ENCODE assay signal across 12 mouse cellular contexts in genomic region chr11:95355661-95356011, GRCm38 (mm10). TPM values are rescaled to one million over a fixed set of nuclear protein-coding genes. Genes with fewer than 3 reads are reported as not detected.
DNase-seq lines count a peak whose midpoint lies in the region; ATAC-seq and TF ChIP-seq lines count a peak whose summit lies in the region.
"Had no signal": no experiment of that assay in that cellular context is flagged by ENCODE, and none has a peak within 500 bp of the region (broad histone marks: within the 10 kb centered on the region; RNA-seq: fewer than 3 reads in every experiment).

No protein-coding gene starts in this region.

- H3K4me3 ChIP-seq in heart, embryonic 11.5 days (ENCODE audit: low read depth, low read length), result no peak overlapping the region
- H3K4me3 ChIP-seq in spleen, adult 2 months (ENCODE audit: extremely low read depth, insufficient read depth, insufficient read length), result peak overlapping the region; percentile 44
- H3K4me3 ChIP-seq in liver, embryonic 15.5 days (replicated peaks), result peak overlapping the region; percentile 47
- no peak overlapping the region for H3K4me3 ChIP-seq in intestine, postnatal 0 days (ENCODE audit: low read depth, low read length)
- H3K4me3 ChIP-seq: limb, embryonic 10.5 days; midbrain, embryonic 12.5 days had no signal

- no peaks in the 10 kb centered on the region for H3K36me3 ChIP-seq in heart, embryonic 11.5 days (ENCODE audit: control insufficient read depth, insufficient read depth, low read length)
- 0 out of 2 replicates have a peak, but pooled peaks cover 1% of the 10 kb centered on the region for H3K36me3 ChIP-seq in spleen, adult 2 months (ENCODE audit: control insufficient read depth, insufficient read depth, low read length)
- peaks cover 95% of the 10 kb centered on the region for H3K36me3 ChIP-seq in liver, embryonic 15.5 days (replicated peaks)
- peaks cover 3% of the 10 kb centered on the region; the same call in 1 of the 2 replicates for H3K36me3 ChIP-seq in intestine, postnatal 0 days (ENCODE audit: control insufficient read depth, insufficient read depth)
- H3K36me3 ChIP-seq: midbrain, embryonic 12.5 days had no signal

- H3K4me1 ChIP-seq in heart, embryonic 11.5 days (ENCODE audit: control insufficient read depth, insufficient read depth, low read length), result peaks cover 17% of the 10 kb centered on the region
- H3K4me1 ChIP-seq in spleen, adult 2 months (ENCODE audit: control insufficient read depth, insufficient read depth, insufficient read length), result peaks cover 40% of the 10 kb centered on the region; the same call in 1 of the 2 replicates
- peaks cover 94% of the 10 kb centered on the region for H3K4me1 ChIP-seq in liver, embryonic 15.5 days (replicated peaks)
- 0 out of 2 replicates have a peak, but pooled peaks cover 2% of the 10 kb centered on the region for H3K4me1 ChIP-seq in intestine, postnatal 0 days (replicated peaks; ENCODE audit: control insufficient read depth, insufficient read depth, low read length)
- H3K4me1 ChIP-seq: limb, embryonic 10.5 days had no signal

- no peak for DNase-seq in heart, postnatal 4 days
- no peak for DNase-seq in spleen, adult 2 months (ENCODE audit: low read depth in 1 of 2, low spot score in 2 of 2)
- no peak for DNase-seq in spleen, adult 12 weeks (ENCODE audit: low spot score)
- DNase-seq in thymus, postnatal 4 days, result peak; percentile 50
- DNase-seq: cerebellum, adult 11-12 months; right cerebral cortex, postnatal 4 days had no signal

- no peak for TF ChIP-seq CTCF in spleen, adult 2 months (IDR thresholded peaks at IDR 0.05; ENCODE audit: extremely low read depth, insufficient read depth, insufficient read length, insufficient replicate concordance)
- no peak for TF ChIP-seq CTCF in intestine, postnatal 0 days (IDR thresholded peaks at IDR 0.05; ENCODE audit: low read depth)

- H3K27me3 ChIP-seq in heart, embryonic 11.5 days (ENCODE audit: control insufficient read depth, insufficient read depth, low read length), result no peaks in the 10 kb centered on the region
- no peaks in the 10 kb centered on the region for H3K27me3 ChIP-seq in spleen, adult 2 months (ENCODE audit: control insufficient read depth, insufficient read depth, low read length)
- H3K27me3 ChIP-seq in liver, embryonic 15.5 days, result no peaks in the 10 kb centered on the region
- H3K27me3 ChIP-seq in intestine, postnatal 0 days (replicated peaks; ENCODE audit: control insufficient read depth, insufficient read depth, low read length), result no peaks in the 10 kb centered on the region
- H3K27me3 ChIP-seq: midbrain, embryonic 12.5 days had no signal

- WGBS in heart, embryonic 11.5 days (ENCODE audit: insufficient replicate concordance), result 93% methylated on average over 5 of the region's 5 CpGs
- WGBS in spleen, adult 2 months, result 52% methylated on average over 5 of the region's 5 CpGs
- WGBS in liver, embryonic 15.5 days (ENCODE audit: insufficient replicate concordance), result 86% methylated on average over 5 of the region's 5 CpGs
- WGBS in intestine, postnatal 0 days, result 93% methylated on average over 5 of the region's 5 CpGs

- peak overlapping the region; percentile 23 for H3K9ac ChIP-seq in heart, embryonic 11.5 days (ENCODE audit: low read depth, low read length)
- H3K9ac ChIP-seq in liver, embryonic 15.5 days, result peak overlapping the region; percentile 64
- no peak overlapping the region for H3K9ac ChIP-seq in intestine, postnatal 0 days (ENCODE audit: low read depth, low read length)
- H3K9ac ChIP-seq: midbrain, embryonic 12.5 days had no signal

- no peaks in the 10 kb centered on the region for H3K9me3 ChIP-seq in heart, embryonic 11.5 days (replicated peaks; ENCODE audit: control insufficient read depth, low read length)
- H3K9me3 ChIP-seq in liver, embryonic 15.5 days (replicated peaks), result no peaks in the 10 kb centered on the region
- no peaks in the 10 kb centered on the region for H3K9me3 ChIP-seq in intestine, postnatal 0 days (ENCODE audit: control insufficient read depth)
- H3K9me3 ChIP-seq: limb, embryonic 10.5 days; midbrain, embryonic 12.5 days had no signal

- peak overlapping the region; percentile 84 for H3K27ac ChIP-seq in heart, embryonic 11.5 days (ENCODE audit: low read depth, low read length)
- H3K27ac ChIP-seq in spleen, adult 2 months (ENCODE audit: insufficient read depth, low read length), result peak overlapping the region; percentile 89
- peak overlapping the region; percentile 98 for H3K27ac ChIP-seq in liver, embryonic 15.5 days (replicated peaks)
- no peak overlapping the region for H3K27ac ChIP-seq in intestine, postnatal 0 days (ENCODE audit: low read depth, low read length)
- H3K27ac ChIP-seq: hindbrain, postnatal 0 days; limb, embryonic 10.5 days; midbrain, embryonic 12.5 days had no signal

- TF ChIP-seq POLR2A in spleen, adult 2 months (IDR thresholded peaks at IDR 0.05; ENCODE audit: low read depth, low read length), result no peak

- peak overlapping the region; percentile 31; the same call in 1 of the 2 replicates for H3K4me2 ChIP-seq in heart, embryonic 11.5 days
- peak overlapping the region; percentile 70 for H3K4me2 ChIP-seq in liver, embryonic 15.5 days
- H3K4me2 ChIP-seq in intestine, postnatal 0 days (replicated peaks; ENCODE audit: low read depth), result no peak overlapping the region
- H3K4me2 ChIP-seq: midbrain, embryonic 12.5 days had no signal

- ATAC-seq in heart, embryonic 11.5 days (replicated peaks; ENCODE audit: insufficient number of reproducible peaks, low FRiP score, low TSS enrichment), result no peak
- no peak for ATAC-seq in liver, embryonic 15.5 days (ENCODE audit: insufficient read depth)
- no peak for ATAC-seq in intestine, postnatal 0 days
- ATAC-seq: hindbrain, postnatal 0 days had no signal

RNA-seq across cellular contexts. Expression of gene Fam117a, which starts 18.8 kb away (rescaled TPM):
- polyA plus RNA-seq in heart, embryonic 11.5 days (2014; fragmentation: Nextera tagmentation; extraction: Ambion mirVana), result 14.3 and 19.4 TPM in 2 replicates
- total RNA-seq in heart, postnatal 4 days (2021), result 10 to 100 TPM in 1 of 2 experiments, 1 to 10 TPM in 1; 8.4 to 11.5 TPM
- 123 and 142 TPM in 2 replicates for polyA plus RNA-seq in spleen, adult 2 months (2012; rRNA removed)
- 75.3 and 78.9 TPM in 2 replicates for polyA plus RNA-seq in liver, embryonic 15.5 days (2015; fragmentation: Nextera tagmentation; extraction: Ambion mirVana)
- 5.5 and 7.4 TPM in 2 replicates for polyA plus RNA-seq in intestine, postnatal 0 days (2015; fragmentation: Nextera tagmentation; extraction: Ambion mirVana)

RNA-seq across cellular contexts. Expression of gene Slc35b1, which starts 28.9 kb away (rescaled TPM):
- polyA plus RNA-seq in heart, embryonic 11.5 days (2014; fragmentation: Nextera tagmentation; extraction: Ambion mirVana), result 92.4 and 95.9 TPM in 2 replicates
- 10 to 100 TPM; 57.1 to 60.5 TPM for total RNA-seq in heart, postnatal 4 days (2021)
- polyA plus RNA-seq in spleen, adult 2 months (2012; rRNA removed), result 40.9 and 44.9 TPM in 2 replicates
- 39.2 and 40.6 TPM in 2 replicates for polyA plus RNA-seq in liver, embryonic 15.5 days (2015; fragmentation: Nextera tagmentation; extraction: Ambion mirVana)
- polyA plus RNA-seq in intestine, postnatal 0 days (2015; fragmentation: Nextera tagmentation; extraction: Ambion mirVana), result 130 and 144 TPM in 2 replicates

RNA-seq across cellular contexts. Expression of gene Kat7, which starts 45.6 kb away (rescaled TPM):
- 43.2 and 55.1 TPM in 2 replicates for polyA plus RNA-seq in heart, embryonic 11.5 days (2014; fragmentation: Nextera tagmentation; extraction: Ambion mirVana)
- total RNA-seq in heart, postnatal 4 days (2021), result 10 to 100 TPM; 52.9 to 54.3 TPM
- polyA plus RNA-seq in spleen, adult 2 months (2012; rRNA removed), result 25.2 and 29.4 TPM in 2 replicates
- 30.6 and 30.8 TPM in 2 replicates for polyA plus RNA-seq in liver, embryonic 15.5 days (2015; fragmentation: Nextera tagmentation; extraction: Ambion mirVana)
- 29.7 and 30.2 TPM in 2 replicates for polyA plus RNA-seq in intestine, postnatal 0 days (2015; fragmentation: Nextera tagmentation; extraction: Ambion mirVana)

RNA-seq across cellular contexts. Expression of gene Spop, which starts 58.2 kb away (rescaled TPM):
- 81.2 and 82.3 TPM in 2 replicates for polyA plus RNA-seq in heart, embryonic 11.5 days (2014; fragmentation: Nextera tagmentation; extraction: Ambion mirVana)
- 100 to 1,000 TPM; 111 to 133 TPM for total RNA-seq in heart, postnatal 4 days (2021)
- polyA plus RNA-seq in spleen, adult 2 months (2012; rRNA removed), result 31.0 and 31.4 TPM in 2 replicates
- polyA plus RNA-seq in liver, embryonic 15.5 days (2015; fragmentation: Nextera tagmentation; extraction: Ambion mirVana), result 66.6 and 67.5 TPM in 2 replicates
- 54.1 and 61.2 TPM in 2 replicates for polyA plus RNA-seq in intestine, postnatal 0 days (2015; fragmentation: Nextera tagmentation; extraction: Ambion mirVana)

Comparison
In these comparisons a context has a peak if more than half of its experiments do, and no peak if none do; other contexts are left out.
1. H3K4me3 ChIP-seq: peak in spleen, adult 2 months (single experiment) and liver, embryonic 15.5 days (single experiment); none in heart, embryonic 11.5 days (single experiment) and intestine, postnatal 0 days (single experiment).